Mouse (Mus musculus): Measurements from ENCODE around the gene Bnc2.

Bnc2 gene

GRCm38 (mm10) chr4:84449246-84450005 is 225.6 kb downstream of the Bnc2 start:
- DNase-seq (ENCODE audit: inconsistent age in 2 of 2, low spot score in 1 of 2): no peak

GRCm38 (mm10) chr4:84433324-84433723 is 241.8 kb downstream of the Bnc2 start:
- DNase-seq (ENCODE audit: inconsistent age in 2 of 2, low spot score in 1 of 2): no peak

- DNase-seq (ENCODE audit: inconsistent age in 2 of 2, low spot score in 1 of 2): no peak
These were observed 243.2 kb downstream of the Bnc2 start for GRCm38 (mm10) chr4:84431677-84432515.

DNA sequence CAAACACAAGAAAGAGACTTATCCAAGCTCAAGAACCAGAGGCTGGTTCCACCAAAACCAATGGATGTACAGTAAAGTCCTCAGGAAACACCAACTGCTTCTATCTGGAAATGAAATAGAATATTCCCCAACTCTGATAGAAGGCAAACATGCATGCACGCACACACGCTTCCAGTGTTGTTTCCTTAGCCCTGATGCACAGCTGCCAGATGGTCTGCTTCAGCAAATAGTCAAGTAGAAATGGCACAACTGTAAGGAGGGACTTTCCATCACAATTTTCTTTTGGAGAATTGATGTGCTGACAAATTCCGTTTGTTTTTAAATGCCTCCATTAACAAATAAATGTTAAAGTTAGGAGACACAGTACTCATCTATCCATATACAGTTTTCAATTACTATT is 247.1 kb downstream of the Bnc2 start:
- no peak for DNase-seq (ENCODE audit: inconsistent age in 2 of 2, low spot score in 1 of 2)

DNA sequence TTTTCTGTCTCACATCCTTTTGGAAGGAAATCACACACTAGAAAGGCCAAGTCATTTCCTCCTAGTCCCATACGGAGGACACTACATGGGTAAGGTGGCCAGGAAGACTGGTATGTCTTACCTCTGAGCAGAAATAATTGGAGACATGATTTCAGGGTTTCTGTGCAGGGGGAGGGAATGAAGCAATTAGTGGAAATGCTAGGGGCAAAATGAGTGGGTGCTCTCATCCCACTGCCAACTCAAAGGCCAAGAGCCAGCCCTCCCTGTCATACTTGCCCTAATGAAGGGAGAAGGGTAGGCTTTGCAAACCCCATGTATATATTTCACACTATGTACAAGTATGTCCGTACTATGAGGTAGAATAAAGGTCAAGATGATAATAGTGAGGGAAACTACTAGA is 263.6 kb downstream of the Bnc2 start:
- DNase-seq (ENCODE audit: inconsistent age in 2 of 2, low spot score in 1 of 2): no peak

GRCm38 (mm10) chr4:84407328-84408028 is 267.6 kb downstream of the Bnc2 start:
- DNase-seq (ENCODE audit: inconsistent age in 2 of 2, low spot score in 1 of 2): peak; percentile 21 to 64

- DNase-seq (ENCODE audit: inconsistent age in 2 of 2, low spot score in 1 of 2): no peak
These were observed 271.5 kb downstream of the Bnc2 start for GRCm38 (mm10) chr4:84403356-84404145.

- DNase-seq (ENCODE audit: inconsistent age in 2 of 2, low spot score in 1 of 2): no peak
These were observed 286.1 kb downstream of the Bnc2 start for GRCm38 (mm10) chr4:84388991-84389390.

GRCm38 (mm10) chr4:84385156-84385555 is 289.9 kb downstream of the Bnc2 start:
- no peak for DNase-seq (ENCODE audit: inconsistent age in 2 of 2, low spot score in 1 of 2)

DNA sequence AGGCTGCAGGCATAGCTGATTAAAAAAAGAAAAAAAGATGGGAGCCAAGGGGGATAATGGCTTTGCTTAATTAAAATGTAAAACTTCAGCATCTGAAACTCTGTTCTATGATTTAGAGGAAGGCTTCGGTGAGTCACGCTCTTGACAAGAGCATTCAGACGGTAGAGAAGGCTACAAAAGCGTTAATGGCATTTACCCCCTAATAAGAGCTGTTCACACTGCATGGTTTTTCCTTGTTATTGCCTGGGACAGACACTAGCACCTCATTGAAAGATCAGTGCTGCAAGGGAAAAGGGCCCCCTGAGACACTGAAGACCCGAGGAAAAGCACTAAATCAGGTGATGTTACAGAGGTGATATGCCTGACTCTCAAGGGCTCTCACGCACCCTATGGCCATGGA is 295.8 kb downstream of the Bnc2 start:
- no peak for DNase-seq (ENCODE audit: inconsistent age in 2 of 2, low spot score in 1 of 2)

DNA sequence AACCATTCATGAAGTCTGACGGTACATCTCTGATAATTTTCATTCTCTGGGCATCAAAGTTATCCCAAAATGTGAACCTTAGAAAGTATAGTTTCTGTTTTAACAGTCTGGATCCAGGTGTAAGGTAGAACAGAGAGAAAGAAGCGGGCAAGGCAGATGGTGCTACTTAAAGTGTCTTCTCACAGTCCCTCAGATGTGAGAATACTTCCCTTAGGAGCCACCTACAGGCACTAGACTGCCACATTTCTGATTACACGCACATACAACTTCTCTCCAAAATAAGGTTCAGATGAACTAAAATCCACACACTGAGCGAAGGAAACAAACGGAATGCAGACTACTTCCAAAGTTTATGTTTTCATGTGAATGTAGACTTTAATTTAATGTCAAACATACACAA is 297.6 kb downstream of the Bnc2 start:
- DNase-seq (ENCODE audit: inconsistent age in 2 of 2, low spot score in 1 of 2): no peak

DNA sequence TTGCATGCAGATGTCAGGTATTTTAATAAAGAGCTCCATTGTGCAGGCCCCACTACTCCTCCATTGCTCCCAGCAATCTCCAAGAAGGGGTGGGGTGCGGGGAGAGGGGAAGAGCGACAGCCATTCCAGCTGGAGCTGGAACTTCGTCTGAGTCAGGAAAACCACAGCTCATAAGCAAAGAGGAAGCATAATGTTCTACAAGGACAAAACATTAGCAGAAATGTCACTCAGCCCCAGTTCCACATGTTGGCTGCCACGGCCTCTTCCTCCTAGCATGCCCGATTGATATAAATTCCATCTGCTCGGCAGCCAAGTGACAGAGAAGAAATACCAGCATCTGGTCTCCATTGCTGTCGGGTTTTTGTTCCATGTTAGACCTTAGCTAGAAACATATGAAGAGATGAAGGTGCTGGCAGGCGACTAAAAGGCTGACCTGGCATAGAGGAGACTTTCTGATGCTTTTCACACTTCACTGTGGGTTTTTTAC is 312.7 kb downstream of the Bnc2 start:
- peak; percentile 32 to 46 for DNase-seq (ENCODE audit: inconsistent age in 2 of 2, low spot score in 1 of 2)

DNA sequence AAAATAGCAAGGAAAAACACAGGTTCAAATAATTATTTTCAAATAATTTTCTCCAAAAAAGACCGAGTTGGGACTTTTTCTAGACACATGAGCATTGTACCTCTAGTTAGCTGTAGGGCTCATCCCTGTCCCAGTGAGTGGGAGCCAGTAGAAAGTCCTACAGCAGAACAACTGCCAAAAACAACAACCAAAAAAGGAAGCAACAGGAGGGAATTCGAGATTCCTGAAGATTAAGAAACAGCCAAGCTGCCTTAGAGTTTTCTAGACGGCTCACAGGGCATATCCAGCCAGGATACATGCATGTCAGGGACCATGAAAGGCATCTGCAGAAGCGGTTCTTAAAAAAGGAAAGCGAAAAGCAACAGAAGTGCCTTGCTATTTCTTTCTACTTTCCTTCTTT is 313.9 kb downstream of the Bnc2 start:
- no peak for DNase-seq (ENCODE audit: inconsistent age in 2 of 2, low spot score in 1 of 2)

DNA sequence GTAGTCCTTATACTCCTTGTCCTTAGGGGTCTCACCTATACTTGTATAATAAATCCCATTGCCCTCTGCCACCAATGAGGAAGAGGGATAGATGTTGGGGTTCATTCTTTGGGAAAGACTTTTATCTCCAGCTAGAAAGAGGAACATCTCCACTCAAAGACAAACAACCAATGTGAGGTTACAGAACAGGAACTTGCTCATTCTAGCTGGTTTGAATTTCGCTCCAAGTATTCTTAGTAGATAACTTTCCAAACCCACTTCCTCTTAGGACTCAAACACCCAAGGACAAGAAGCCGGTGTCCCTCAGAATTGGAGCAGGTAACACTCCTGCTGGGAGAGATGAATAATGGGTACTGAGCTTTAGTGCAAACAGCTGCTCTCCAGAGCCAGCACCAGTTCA is 315.1 kb downstream of the Bnc2 start:
- DNase-seq (ENCODE audit: inconsistent age in 2 of 2, low spot score in 1 of 2): no peak

- no peak for DNase-seq (ENCODE audit: inconsistent age in 2 of 2, low spot score in 1 of 2)
These were observed 316.9 kb downstream of the Bnc2 start for GRCm38 (mm10) chr4:84358204-84358603.

DNA sequence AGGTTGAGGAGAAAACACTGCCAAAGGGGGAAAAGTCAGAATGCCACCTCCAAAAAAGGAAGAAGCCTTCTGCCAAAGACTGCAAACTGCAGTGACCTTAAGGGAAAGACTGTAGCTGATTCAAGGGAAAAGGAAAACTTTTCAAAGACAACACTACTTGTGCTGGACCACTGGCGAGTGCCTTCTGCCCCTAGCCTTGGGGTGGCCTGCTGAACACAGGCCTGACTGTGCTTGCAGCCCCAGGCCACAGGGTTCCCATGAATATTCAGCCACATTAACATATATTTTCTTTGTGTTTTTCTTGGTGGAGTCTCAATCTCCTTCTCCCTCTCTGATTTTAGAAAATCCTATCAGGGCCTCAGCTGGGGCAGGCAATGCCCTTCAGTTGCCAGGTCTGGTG is 317.7 kb downstream of the Bnc2 start:
- no peak for DNase-seq (ENCODE audit: inconsistent age in 2 of 2, low spot score in 1 of 2)

GRCm38 (mm10) chr4:84356468-84357153 is 318.5 kb downstream of the Bnc2 start:
- no peak for DNase-seq (ENCODE audit: inconsistent age in 2 of 2, low spot score in 1 of 2)

GRCm38 (mm10) chr4:84352656-84353055 is 322.4 kb downstream of the Bnc2 start:
- peak; percentile 37 to 76 for DNase-seq (ENCODE audit: inconsistent age in 2 of 2, low spot score in 1 of 2)

DNA sequence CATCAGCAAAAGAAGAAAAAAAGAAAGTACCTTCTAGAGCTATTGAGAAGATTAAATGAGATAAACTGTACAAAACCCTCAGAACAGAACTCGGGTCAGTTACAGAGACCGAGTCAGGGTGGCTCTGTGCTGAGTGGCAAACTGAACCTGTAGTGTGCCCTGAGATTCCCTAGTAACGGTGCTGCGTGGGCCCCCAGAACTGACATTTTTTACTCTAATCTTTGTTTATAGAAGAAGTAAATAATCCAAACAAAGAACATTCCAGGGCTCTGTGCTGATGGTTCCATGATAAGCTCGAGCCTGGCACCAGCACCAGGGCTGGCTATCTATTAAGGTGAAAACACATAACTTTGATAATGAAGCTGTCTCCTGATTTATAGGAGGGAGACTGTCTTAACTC is 325.5 kb downstream of the Bnc2 start:
- peak; percentile 18 to 74 for DNase-seq (ENCODE audit: inconsistent age in 2 of 2, low spot score in 1 of 2)

GRCm38 (mm10) chr4:84339172-84339571 is 335.9 kb downstream of the Bnc2 start:
- no peak for DNase-seq (ENCODE audit: inconsistent age in 2 of 2, low spot score in 1 of 2)
